Mouse (Mus musculus): ENCODE data around the gene Batf2.

- TF ChIP-seq ZC3H11A (IDR thresholded peaks at IDR 0.05; ENCODE audit: borderline replicate concordance, low read depth, low read length) (no peak), MAFK (IDR thresholded peaks at IDR 0.05; ENCODE audit: insufficient read depth, low read depth, low read length) (no peak)
These were observed 42.9 kb upstream of the Batf2 start for GRCm38 (mm10) chr19:6097847-6098246.

Data from ES-E14 (cell line).